Mouse (Mus musculus) lung, postnatal 36 days (tissue): ENCODE results near the gene Kdm2a.
A peak's percentile ranks its signal among the peaks of the same experiment; 100 is the strongest.

ENCODE experiments used
- DNase-seq: peaks from one replicate; pipeline ENCODE4 v3.0.0; 2022; ENCODE audit warnings: mixed read lengths

Kdm2a gene

GRCm38 (mm10) chr19:4326106-4326505, 72.0 kb downstream of the Kdm2a start:
- DNase-seq: no peak

GRCm38 (mm10) chr19:4322134-4322533, 76.0 kb downstream of the Kdm2a start:
- DNase-seq: no peak

- no peak for DNase-seq
Measured at GRCm38 (mm10) chr19:4321622-4322021, 76.5 kb downstream of the Kdm2a start.

- DNase-seq: no peak
Measured at GRCm38 (mm10) chr19:4319272-4319671, 78.8 kb downstream of the Kdm2a start.

- DNase-seq: no peak
Measured at GRCm38 (mm10) chr19:4317181-4317580, 80.9 kb downstream of the Kdm2a start.

- DNase-seq: no peak
Measured at GRCm38 (mm10) chr19:4315223-4315944, 82.7 kb downstream of the Kdm2a start.

GRCm38 (mm10) chr19:4309776-4310185, 88.3 kb downstream of the Kdm2a start:
- peak; percentile 87 for DNase-seq

- no peak for DNase-seq
Measured at GRCm38 (mm10) chr19:4309302-4309701, 88.8 kb downstream of the Kdm2a start.

GRCm38 (mm10) chr19:4306190-4306577, 91.9 kb downstream of the Kdm2a start, which contains the start of gene Grk2:
Gene Grk2 (minus strand): TSS chr19:4306222.
- peak; percentile 83 for DNase-seq

GRCm38 (mm10) chr19:4305491-4306189, 92.4 kb downstream of the Kdm2a start:
- peak; percentile 48 for DNase-seq

- DNase-seq: peak; percentile 44
Measured at GRCm38 (mm10) chr19:4304871-4305321, 93.2 kb downstream of the Kdm2a start.

GRCm38 (mm10) chr19:4304251-4304821, 93.7 kb downstream of the Kdm2a start:
- peak; percentile 67 for DNase-seq

- no peak for DNase-seq
Measured at GRCm38 (mm10) chr19:4303640-4303995, 94.5 kb downstream of the Kdm2a start.

- no peak for DNase-seq
Measured at GRCm38 (mm10) chr19:4302936-4303639, 95.0 kb downstream of the Kdm2a start.

- peak; percentile 84 for DNase-seq
Measured at GRCm38 (mm10) chr19:4301735-4302651, 96.1 kb downstream of the Kdm2a start.

- no peak for DNase-seq
Measured at GRCm38 (mm10) chr19:4300852-4301734, 97.0 kb downstream of the Kdm2a start.

- DNase-seq: peak; percentile 86
Measured at GRCm38 (mm10) chr19:4300271-4300704, 97.8 kb downstream of the Kdm2a start.

GRCm38 (mm10) chr19:4299574-4300270, 98.4 kb downstream of the Kdm2a start:
- peak; percentile 57 for DNase-seq

GRCm38 (mm10) chr19:4299126-4299525, 99.0 kb downstream of the Kdm2a start:
- no peak for DNase-seq
